Comparison of ENCODE assay signal across 28 mouse cellular contexts in the genomic region with DNA sequence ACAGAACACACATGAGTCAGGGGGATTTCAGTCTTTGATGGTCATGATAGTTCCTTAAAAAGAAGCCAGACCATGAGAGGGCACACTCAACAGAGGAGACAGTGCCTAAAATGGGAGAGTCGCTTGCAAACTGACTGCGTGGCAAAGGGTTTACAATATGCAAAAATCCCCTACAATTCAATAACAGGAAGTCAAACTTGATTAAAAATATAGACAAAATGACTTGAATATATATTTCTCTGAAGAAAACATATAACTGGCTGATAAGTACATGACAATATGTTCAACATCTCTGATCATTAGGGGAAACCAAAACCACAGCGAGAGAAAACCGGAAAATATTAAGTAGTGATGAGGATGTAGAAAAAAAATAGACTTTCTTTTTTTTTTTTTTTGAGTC. TPM values are rescaled to one million over a fixed set of nuclear protein-coding genes. Genes with fewer than 3 reads are reported as not detected.
DNase-seq lines count a peak whose midpoint lies in the region; ATAC-seq lines count a peak whose summit lies in the region.
"Had no signal": no experiment of that assay in that cellular context is flagged by ENCODE, and none has a peak within 500 bp of the region (broad histone marks: within the 10 kb centered on the region; RNA-seq: fewer than 3 reads in every experiment).

No protein-coding gene starts in this region.

- H3K27ac ChIP-seq in kidney, embryonic 16.5 days (ENCODE audit: low read length) = no peak overlapping the region
- H3K27ac ChIP-seq in hindbrain, embryonic 14.5 days = no peak overlapping the region
- H3K27ac ChIP-seq: embryonic facial prominence, embryonic 10.5 days; embryonic facial prominence, embryonic 13.5 days; forebrain, embryonic 12.5 days; forebrain, embryonic 15.5 days; heart, embryonic 15.5 days; hindbrain, embryonic 10.5 days; hindbrain, embryonic 13.5 days; hindbrain, postnatal 0 days; intestine, embryonic 15.5 days had no signal

- no peak overlapping the region for H3K4me2 ChIP-seq in kidney, embryonic 16.5 days (replicated peaks; ENCODE audit: low read depth, low read length)
- no peak overlapping the region for H3K4me2 ChIP-seq in hindbrain, embryonic 14.5 days (replicated peaks)
- H3K4me2 ChIP-seq: embryonic facial prominence, embryonic 13.5 days; forebrain, embryonic 12.5 days; forebrain, embryonic 15.5 days; heart, embryonic 12.5 days; heart, embryonic 15.5 days; hindbrain, embryonic 13.5 days; intestine, embryonic 15.5 days had no signal

- DNase-seq in 416B (ENCODE audit: low read depth) = peak; percentile 47
- DNase-seq in CD4-positive, CD25-positive, alpha-beta regulatory T cell, adult 2 months (ENCODE audit: low read depth, low spot score) = peak; percentile 65
- peak; percentile 78 for DNase-seq in induced T-regulatory cell, adult 2 months (ENCODE audit: low read depth)
- no peak for DNase-seq in hindbrain, embryonic 14.5 days (ENCODE audit: low spot score)
- DNase-seq in urinary bladder, adult 18-20 months (ENCODE audit: low spot score in 2 of 2) = no peak
- DNase-seq: adrenal gland, adult 8-10 months; adrenal gland, postnatal 25 days; cerebellum, adult 11-12 months; cerebellum, adult 8-10 months; cerebellum, postnatal 10 days; cerebellum, postnatal 36 days; embryo, embryonic 11 days; gastrocnemius, postnatal 25 days; heart, adult 18-20 months; heart, postnatal 10 days; heart, postnatal 36 days had no signal

- no peaks in the 10 kb centered on the region for H3K4me1 ChIP-seq in kidney, embryonic 16.5 days (ENCODE audit: insufficient read depth, low read length)
- no peaks in the 10 kb centered on the region for H3K4me1 ChIP-seq in hindbrain, embryonic 14.5 days (replicated peaks; ENCODE audit: control insufficient read depth, insufficient read depth, low read length)
- H3K4me1 ChIP-seq: embryonic facial prominence, embryonic 10.5 days; embryonic facial prominence, embryonic 13.5 days; forebrain, embryonic 12.5 days; forebrain, embryonic 15.5 days; heart, embryonic 15.5 days; hindbrain, embryonic 10.5 days; hindbrain, embryonic 13.5 days; intestine, embryonic 15.5 days had no signal

- no peak for ATAC-seq in kidney, embryonic 16.5 days (ENCODE audit: low FRiP score, low TSS enrichment)
- ATAC-seq in hindbrain, embryonic 14.5 days (ENCODE audit: low FRiP score) = no peak
- ATAC-seq: forebrain, embryonic 15.5 days; hindbrain, postnatal 0 days; intestine, embryonic 15.5 days had no signal

- 94% methylated on average over 4 of the region's 4 CpGs for WGBS in kidney, embryonic 16.5 days
- WGBS in hindbrain, embryonic 14.5 days = 97% methylated on average over 4 of the region's 4 CpGs

- H3K9me3 ChIP-seq in kidney, embryonic 16.5 days (ENCODE audit: low read length) = no peaks in the 10 kb centered on the region
- H3K9me3 ChIP-seq in hindbrain, embryonic 14.5 days (ENCODE audit: control insufficient read depth, low read length) = no peaks in the 10 kb centered on the region
- H3K9me3 ChIP-seq: embryonic facial prominence, embryonic 10.5 days; embryonic facial prominence, embryonic 13.5 days; forebrain, embryonic 12.5 days; forebrain, embryonic 15.5 days; heart, embryonic 12.5 days; heart, embryonic 15.5 days; hindbrain, embryonic 10.5 days; hindbrain, embryonic 13.5 days; intestine, embryonic 15.5 days had no signal

- H3K36me3 ChIP-seq in kidney, embryonic 16.5 days (ENCODE audit: insufficient read depth, low read length) = no peaks in the 10 kb centered on the region
- no peaks in the 10 kb centered on the region for H3K36me3 ChIP-seq in hindbrain, embryonic 14.5 days (replicated peaks; ENCODE audit: control insufficient read depth, insufficient read depth)
- H3K36me3 ChIP-seq: embryonic facial prominence, embryonic 10.5 days; embryonic facial prominence, embryonic 13.5 days; forebrain, embryonic 12.5 days; forebrain, embryonic 15.5 days; heart, embryonic 12.5 days; heart, embryonic 15.5 days; hindbrain, embryonic 10.5 days; hindbrain, embryonic 13.5 days; intestine, embryonic 15.5 days had no signal

- H3K9ac ChIP-seq in kidney, embryonic 16.5 days (replicated peaks; ENCODE audit: low read length) = no peak overlapping the region
- H3K9ac ChIP-seq in hindbrain, embryonic 14.5 days = no peak overlapping the region
- H3K9ac ChIP-seq: embryonic facial prominence, embryonic 13.5 days; forebrain, embryonic 12.5 days; forebrain, embryonic 15.5 days; heart, embryonic 12.5 days; heart, embryonic 15.5 days; hindbrain, embryonic 13.5 days; intestine, embryonic 15.5 days had no signal

- H3K4me3 ChIP-seq in kidney, embryonic 16.5 days (ENCODE audit: low read length) = no peak overlapping the region
- no peak overlapping the region for H3K4me3 ChIP-seq in hindbrain, embryonic 14.5 days (replicated peaks; ENCODE audit: low read length)
- H3K4me3 ChIP-seq: embryonic facial prominence, embryonic 10.5 days; embryonic facial prominence, embryonic 13.5 days; erythroblast, embryonic 14.5 days; forebrain, embryonic 12.5 days; forebrain, embryonic 15.5 days; heart, embryonic 12.5 days; heart, embryonic 15.5 days; hindbrain, embryonic 10.5 days; hindbrain, embryonic 13.5 days; intestine, embryonic 15.5 days had no signal

- H3K27me3 ChIP-seq in kidney, embryonic 16.5 days (ENCODE audit: insufficient read depth, low read length) = no peaks in the 10 kb centered on the region
- no peaks in the 10 kb centered on the region for H3K27me3 ChIP-seq in hindbrain, embryonic 14.5 days (ENCODE audit: control insufficient read depth, insufficient read depth, low read length)
- H3K27me3 ChIP-seq: embryonic facial prominence, embryonic 13.5 days; forebrain, embryonic 12.5 days; forebrain, embryonic 15.5 days; heart, embryonic 12.5 days; heart, embryonic 15.5 days; hindbrain, embryonic 13.5 days; intestine, embryonic 15.5 days had no signal

RNA-seq across cellular contexts. Expression of gene Ptafr, which starts 22.4 kb away (rescaled TPM):
- polyA plus RNA-seq in kidney, embryonic 16.5 days (2015; fragmentation: Nextera tagmentation; extraction: Ambion mirVana) = 0.29 and 0.54 TPM in 2 replicates
- polyA plus RNA-seq in hindbrain, embryonic 14.5 days (2014; fragmentation: Nextera tagmentation; extraction: Ambion mirVana) = 0.43 and 0.67 TPM in 2 replicates

RNA-seq across cellular contexts. Expression of gene Dnajc8, which starts 50.9 kb away (rescaled TPM):
- polyA plus RNA-seq in kidney, embryonic 16.5 days (2015; fragmentation: Nextera tagmentation; extraction: Ambion mirVana) = 159 and 164 TPM in 2 replicates
- 126 and 136 TPM in 2 replicates for polyA plus RNA-seq in hindbrain, embryonic 14.5 days (2014; fragmentation: Nextera tagmentation; extraction: Ambion mirVana)

RNA-seq across cellular contexts. Expression of gene Eya3, which starts 52.5 kb away (rescaled TPM):
- 29.2 and 31.6 TPM in 2 replicates for polyA plus RNA-seq in kidney, embryonic 16.5 days (2015; fragmentation: Nextera tagmentation; extraction: Ambion mirVana)
- 10.5 and 11.4 TPM in 2 replicates for polyA plus RNA-seq in hindbrain, embryonic 14.5 days (2014; fragmentation: Nextera tagmentation; extraction: Ambion mirVana)

RNA-seq across cellular contexts. Expression of gene Atpif1, which starts 52.8 kb away (rescaled TPM):
- polyA plus RNA-seq in kidney, embryonic 16.5 days (2015; fragmentation: Nextera tagmentation; extraction: Ambion mirVana) = 1,057 and 1,144 TPM in 2 replicates
- polyA plus RNA-seq in hindbrain, embryonic 14.5 days (2014; fragmentation: Nextera tagmentation; extraction: Ambion mirVana) = 1,422 and 1,589 TPM in 2 replicates

Comparison
In these comparisons a context has a peak if more than half of its experiments do, and no peak if none do; other contexts are left out.
1. DNase-seq: peak in 416B (single experiment), CD4-positive, CD25-positive, alpha-beta regulatory T cell, adult 2 months (single experiment) and induced T-regulatory cell, adult 2 months (single experiment); none in hindbrain, embryonic 14.5 days (single experiment) and urinary bladder, adult 18-20 months (0 of 2).